Mouse (Mus musculus) G1E (cell line): ENCODE results near the gene G430095P16Rik. TPM values are rescaled to one million over a fixed set of nuclear protein-coding genes. Genes with fewer than 3 reads are reported as not detected.

Source experiments
- ATAC-seq: 2 replicates; pipeline ENCODE4 v1.8.0; 2016; ENCODE audit warnings: mild to moderate bottlenecking; ENCODE audit not compliant: insufficient number of reproducible peaks, poor library complexity, low FRiP score, severe bottlenecking; ENCODE audit errors: extremely low read depth
- DNase-seq: peaks from one replicate; pipeline ENCODE4 v3.0.0; 2012; ENCODE audit warnings: low spot score
- H3K27me3 ChIP-seq: 2 replicates; pipeline ENCODE4 v1.6.1; 2012; ENCODE audit warnings: mild to moderate bottlenecking, low read length, inconsistent platforms; ENCODE audit not compliant: insufficient read depth
- H3K36me3 ChIP-seq: replicated peaks from 2 replicates; pipeline ENCODE3; 2012; ENCODE audit warnings: mild to moderate bottlenecking, inconsistent platforms
- H3K4me1 ChIP-seq: 2 replicates; pipeline ENCODE4 v1.6.1; 2012; ENCODE audit warnings: low read depth, low read length, inconsistent platforms, mixed read lengths; ENCODE audit not compliant: insufficient read depth
- H3K4me3 ChIP-seq: 2 replicates; pipeline ENCODE4 v1.5.1; 2012; ENCODE audit warnings: low read depth, mild to moderate bottlenecking, inconsistent platforms, low read length, moderate library complexity, mixed read lengths
- H3K9me3 ChIP-seq: replicated peaks from 2 replicates; pipeline ENCODE4 v1.6.1; 2012; ENCODE audit warnings: inconsistent platforms
- CTCF ChIP-seq: IDR thresholded peaks from 2 replicates; pipeline ENCODE4 v1.5.1; 2012; ENCODE audit warnings: low read depth, low read length, inconsistent platforms, mixed read lengths
- GATA1 ChIP-seq: IDR thresholded peaks from 2 replicates; pipeline ENCODE4 v1.6.1; 2012; ENCODE audit warnings: borderline replicate concordance, low read length, inconsistent platforms, mixed read lengths
- GATA2 ChIP-seq: IDR thresholded peaks from 2 replicates; pipeline ENCODE4 v1.6.1; 2012; ENCODE audit warnings: low read depth, low read length, inconsistent platforms, borderline replicate concordance
- POLR2AphosphoS5 ChIP-seq: IDR thresholded peaks from 2 replicates; pipeline ENCODE4 v1.6.1; 2012; ENCODE audit warnings: low read depth, low read length, inconsistent platforms; ENCODE audit not compliant: insufficient replicate concordance
- TAL1 ChIP-seq: conservative IDR thresholded peaks from 2 replicates; pipeline ENCODE4 v1.6.1; 2012; ENCODE audit warnings: low read depth, low read length, inconsistent platforms, mixed read lengths
- polyA plus RNA-seq: library from polyadenylated mRNA; stranded (reverse); fragments of >175 nt; gene quantifications from 2 replicates; pipeline ENCODE4 v1.2.3, GENCODE M21; 2012
- total RNA-seq, 2 experiments: library from RNA; stranded (forward) in 1 of 2; stranded (reverse) in 1 of 2; fragments of 200-1000 nt in 1 of 2; fragments of >200 nt in 1 of 2; fragmentation: Nextera tagmentation in 1 of 2; gene quantifications; 2 replicates each; pipeline ENCODE4 v1.2.3; 2014 to 2017

Gene G430095P16Rik
- total and polyA plus RNA-seq, 3 experiments, result 11.3 to 39.9 (median 35.2) TPM

GRCm38 (mm10) chr8:84738266-84738665 is 15.5 kb downstream of the G430095P16Rik start:
- TF ChIP-seq POLR2AphosphoS5, result no peak
- no peak for TF ChIP-seq CTCF
- no peak for TF ChIP-seq GATA1
- no peak for TF ChIP-seq GATA2
- no peaks in the 10 kb centered on the region for H3K9me3 ChIP-seq
- DNase-seq, result no peak
- ATAC-seq, result no peak
- peak overlapping the region; percentile 59; the same call in 1 of the 2 replicates for H3K4me3 ChIP-seq
- H3K4me1 ChIP-seq, result peaks cover 94% of the 10 kb centered on the region
- H3K36me3 ChIP-seq, result peaks cover 37% of the 10 kb centered on the region
- peaks cover 4% of the 10 kb centered on the region for H3K27me3 ChIP-seq

- no peak for ATAC-seq
- no peaks in the 10 kb centered on the region for H3K9me3 ChIP-seq
- peaks cover 31% of the 10 kb centered on the region for H3K36me3 ChIP-seq
- TF ChIP-seq TAL1, result no peak
- no peak for TF ChIP-seq GATA1
- no peak for TF ChIP-seq POLR2AphosphoS5
- TF ChIP-seq GATA2, result no peak
- TF ChIP-seq CTCF, result no peak
- peaks cover 94% of the 10 kb centered on the region for H3K4me1 ChIP-seq
- no peak overlapping the region; the same call in 1 of the 2 replicates for H3K4me3 ChIP-seq
- H3K27me3 ChIP-seq, result peaks cover 4% of the 10 kb centered on the region
- DNase-seq, result no peak
Measured at GRCm38 (mm10) chr8:84738715-84739400, 16.1 kb downstream of the G430095P16Rik start.

GRCm38 (mm10) chr8:84739401-84739742 is 16.6 kb downstream of the G430095P16Rik start:
- no peak for TF ChIP-seq CTCF
- TF ChIP-seq TAL1, result no peak
- no peak for TF ChIP-seq GATA1
- TF ChIP-seq GATA2, result no peak
- TF ChIP-seq POLR2AphosphoS5, result no peak
- peaks cover 4% of the 10 kb centered on the region for H3K27me3 ChIP-seq
- peaks cover 28% of the 10 kb centered on the region for H3K36me3 ChIP-seq
- H3K4me1 ChIP-seq, result peaks cover 94% of the 10 kb centered on the region
- DNase-seq, result no peak
- H3K4me3 ChIP-seq, result no peak overlapping the region
- no peaks in the 10 kb centered on the region for H3K9me3 ChIP-seq
- ATAC-seq, result no peak

GRCm38 (mm10) chr8:84740895-84741843 is 18.4 kb downstream of the G430095P16Rik start:
- peaks cover 24% of the 10 kb centered on the region for H3K36me3 ChIP-seq
- TF ChIP-seq GATA2, result no peak
- TF ChIP-seq GATA1, result no peak
- TF ChIP-seq TAL1, result no peak
- no peak for TF ChIP-seq CTCF
- no peak for TF ChIP-seq POLR2AphosphoS5
- no peak overlapping the region for H3K4me3 ChIP-seq
- DNase-seq (no peak), ATAC-seq (no peak)
- peaks cover 95% of the 10 kb centered on the region for H3K4me1 ChIP-seq
- H3K27me3 ChIP-seq, result peaks cover 2% of the 10 kb centered on the region; the same call in 1 of the 2 replicates
- H3K9me3 ChIP-seq, result no peaks in the 10 kb centered on the region

- no peak for ATAC-seq
- Histone ChIP-seq H3K4me1 (peaks cover 95% of the 10 kb centered on the region), H3K36me3 (peaks cover 29% of the 10 kb centered on the region), H3K27me3 (peaks cover 2% of the 10 kb centered on the region; the same call in 1 of the 2 replicates), H3K9me3 (no peaks in the 10 kb centered on the region), H3K4me3 (peak overlapping the region; percentile 18; the same call in 1 of the 2 replicates)
- DNase-seq, result no peak
- TF ChIP-seq TAL1 (no peak), GATA2 (no peak), POLR2AphosphoS5 (no peak), CTCF (no peak), GATA1 (no peak)
Measured at GRCm38 (mm10) chr8:84742171-84743053, 19.6 kb downstream of the G430095P16Rik start.
